Mouse (Mus musculus) MEL (cell line): ENCODE measurements at regions not wholly inside any gene's neighbourhood (a gene's known extent, or its start where the extent isn't known, plus 50 kb on each side); places are given as distances from the start of the nearest gene placed in this dataset.

ENCODE experiments used
- DNase-seq: peaks from one replicate; pipeline ENCODE4 v3.0.0; 2011; ENCODE audit warnings: low read depth, low spot score
- H3K27ac ChIP-seq: 2 replicates; pipeline ENCODE4 v1.5.1; 2012; ENCODE audit warnings: low read depth, mild to moderate bottlenecking, control low read depth, low read length, moderate library complexity; ENCODE audit not compliant: control insufficient read depth
- H3K27me3 ChIP-seq, 2 experiments: fragments of 150-350 bp in 1 of 2; sonication (generic) in 1 of 2; 2 replicates each; pipeline ENCODE4 v1.6.1; 2012; ENCODE audit warnings: low read length in 2 of 2, mild to moderate bottlenecking in 2 of 2, improper control_type of control experiment in 1 of 2, moderate library complexity in 1 of 2; ENCODE audit not compliant: insufficient read depth in 2 of 2, control insufficient read depth in 1 of 2
- H3K36me3 ChIP-seq, 2 experiments: 2 replicates each; pipeline ENCODE4 v1.6.1; 2012 to 2014; ENCODE audit warnings: low read length in 2 of 2, improper control_type of control experiment in 1 of 2, inconsistent platforms in 1 of 2, mild to moderate bottlenecking in 1 of 2; ENCODE audit not compliant: insufficient read depth in 2 of 2, control insufficient read depth in 1 of 2
- H3K4me1 ChIP-seq, 2 experiments: fragments of 150-350 bp in 1 of 2; sonication (generic) in 1 of 2; 2 replicates each; pipeline ENCODE4 v1.6.1; 2012; ENCODE audit warnings: low read length in 2 of 2, improper control_type of control experiment in 1 of 2, mild to moderate bottlenecking in 1 of 2; ENCODE audit not compliant: insufficient read depth in 2 of 2, control insufficient read depth in 1 of 2
- H3K4me3 ChIP-seq, 2 experiments: fragments of 150-350 bp in 1 of 2; sonication (generic) in 1 of 2; 2 replicates each; pipeline ENCODE4 v1.5.1; 2012; ENCODE audit warnings: low read depth in 2 of 2, low read length in 2 of 2, mild to moderate bottlenecking in 2 of 2, moderate library complexity in 2 of 2, control low read depth in 1 of 2, improper control_type of control experiment in 1 of 2; ENCODE audit not compliant: control insufficient read depth in 1 of 2, insufficient read depth in 1 of 2
- H3K79me2 ChIP-seq: 2 replicates; pipeline ENCODE4 v1.6.1; 2012; ENCODE audit warnings: mild to moderate bottlenecking, low read length, moderate library complexity; ENCODE audit not compliant: control insufficient read depth, poor library complexity, insufficient read depth
- H3K9ac ChIP-seq: 2 replicates; pipeline ENCODE4 v1.6.1; 2012; ENCODE audit warnings: low read depth, mild to moderate bottlenecking, control low read depth, low read length, moderate library complexity; ENCODE audit not compliant: control insufficient read depth, poor library complexity, severe bottlenecking
- H3K9me3 ChIP-seq: fragments of 150-350 bp; sonication (generic); replicated peaks from 2 replicates; pipeline ENCODE4 v1.6.1; 2012; ENCODE audit warnings: mild to moderate bottlenecking, low read length, improper control_type of control experiment, moderate library complexity; ENCODE audit not compliant: insufficient read depth
- CHD2 ChIP-seq: IDR thresholded peaks from 2 replicates; pipeline ENCODE4 v1.6.1; 2011; ENCODE audit warnings: low read length, improper control_type of control experiment
- E2F4 ChIP-seq: IDR thresholded peaks from 2 replicates; pipeline ENCODE4 v1.6.1; 2011; ENCODE audit warnings: low read depth, low read length, improper control_type of control experiment, borderline replicate concordance
- EP300 ChIP-seq, 2 experiments: IDR thresholded peaks; 2 replicates each; pipeline ENCODE4 v1.6.1; 2011; ENCODE audit warnings: improper control_type of control experiment in 2 of 2, low read length in 2 of 2, low read depth in 1 of 2, mild to moderate bottlenecking in 1 of 2
- HCFC1 ChIP-seq: IDR thresholded peaks from 2 replicates; pipeline ENCODE4 v1.6.1; 2012; ENCODE audit warnings: low read depth, mild to moderate bottlenecking, inconsistent platforms, low read length, improper control_type of control experiment, moderate library complexity
- MAZ ChIP-seq: IDR thresholded peaks from 2 replicates; pipeline ENCODE4 v1.6.1; 2012; ENCODE audit warnings: low read depth, mild to moderate bottlenecking, inconsistent platforms, low read length, improper control_type of control experiment
- MYC ChIP-seq: IDR thresholded peaks from 2 replicates; pipeline ENCODE4 v1.6.1; 2011; ENCODE audit warnings: low read depth, mild to moderate bottlenecking, low read length, improper control_type of control experiment, moderate library complexity
- NELFE ChIP-seq: IDR thresholded peaks from 2 replicates; pipeline ENCODE4 v1.6.1; 2011; ENCODE audit warnings: low read depth, low read length, improper control_type of control experiment
- NRF1 ChIP-seq: IDR thresholded peaks from 2 replicates; pipeline ENCODE4 v1.6.1; 2014; ENCODE audit warnings: low read depth, mild to moderate bottlenecking, inconsistent platforms, low read length, improper control_type of control experiment, moderate library complexity; ENCODE audit not compliant: poor library complexity, insufficient read depth, severe bottlenecking
- RAD21 ChIP-seq: IDR thresholded peaks from 2 replicates; pipeline ENCODE4 v1.6.1; 2011; ENCODE audit warnings: mild to moderate bottlenecking, low read depth, low read length, improper control_type of control experiment
- SMC3 ChIP-seq: IDR thresholded peaks from 2 replicates; pipeline ENCODE4 v1.6.1; 2011; ENCODE audit warnings: low read depth, low read length, improper control_type of control experiment
- TCF12 ChIP-seq: IDR thresholded peaks from 2 replicates; pipeline ENCODE4 v1.6.1; 2014; ENCODE audit warnings: low read depth, mild to moderate bottlenecking, inconsistent platforms, low read length, improper control_type of control experiment, moderate library complexity
- ZC3H11A ChIP-seq: IDR thresholded peaks from 2 replicates; pipeline ENCODE4 v1.6.1; 2012; ENCODE audit warnings: low read depth, mild to moderate bottlenecking, inconsistent platforms, low read length, improper control_type of control experiment
- ZMIZ1 ChIP-seq: IDR thresholded peaks from 2 replicates; pipeline ENCODE4 v1.6.1; 2012; ENCODE audit warnings: low read depth, mild to moderate bottlenecking, inconsistent platforms, low read length, improper control_type of control experiment, moderate library complexity
- ZNF384 ChIP-seq: IDR thresholded peaks from 2 replicates; pipeline ENCODE4 v1.6.1; 2012; ENCODE audit warnings: low read depth, mild to moderate bottlenecking, inconsistent platforms, low read length, improper control_type of control experiment

- Histone ChIP-seq H3K9me3 (no peaks in the 10 kb centered on the region), H3K9ac (no peak overlapping the region), H3K36me3 (no peaks in the 10 kb centered on the region), H3K27me3 (no peaks in the 10 kb centered on the region), H3K79me2 (no peaks in the 10 kb centered on the region), H3K4me1 (no peaks in the 10 kb centered on the region), H3K4me3 (no peak overlapping the region), H3K27ac (no peak overlapping the region)
- TF ChIP-seq TCF12 (no peak), E2F4 (no peak), EP300 (IDR thresholded peaks at IDR 0.05; ENCODE audit: low read depth in 1 of 2, low read length in 2 of 2) (no peak), HCFC1 (no peak), CHD2 (no peak), ZMIZ1 (no peak), NRF1 (no peak), RAD21 (no peak), MYC (no peak), MAZ (no peak), ZC3H11A (no peak), NELFE (no peak), ZNF384 (no peak), SMC3 (no peak)
- no peak for DNase-seq
These were observed 254.6 kb downstream of the Lmo7 start for GRCm38 (mm10) chr14:101984401-101984800.
